Mouse (Mus musculus) lung, adult 2 months (tissue): ENCODE results near the gene T. TPM values are rescaled to one million over a fixed set of nuclear protein-coding genes. Genes with fewer than 3 reads are reported as not detected.
A peak's percentile ranks its signal among the peaks of the same experiment; 100 is the strongest.

ENCODE experiments used
- DNase-seq: peaks from one replicate; pipeline ENCODE4 v3.0.0; 2022
- H3K4me1 ChIP-seq: fragments of 200-500 bp; 2 replicates; pipeline ENCODE4 v1.6.1; 2011; ENCODE audit warnings: low read length; ENCODE audit not compliant: control insufficient read depth, insufficient read depth
- H3K4me3 ChIP-seq: fragments of 200-500 bp; replicated peaks from 2 replicates; pipeline ENCODE3; 2011; ENCODE audit warnings: low read depth, mild to moderate bottlenecking, control low read depth, low read length; ENCODE audit errors: extremely low read depth
- CTCF ChIP-seq: fragments of 200-500 bp; IDR thresholded peaks from 2 replicates; pipeline ENCODE4 v1.5.1; 2011; ENCODE audit warnings: mild to moderate bottlenecking, low read length, control low read depth; ENCODE audit not compliant: insufficient read depth
- POLR2A ChIP-seq: fragments of 200-500 bp; IDR thresholded peaks from 2 replicates; pipeline ENCODE4 v1.6.1; 2011; ENCODE audit warnings: low read depth, mild to moderate bottlenecking, control low read depth, low read length, borderline replicate concordance; ENCODE audit errors: extremely low read depth
- WGBS: fragments of 180-500 bp; shearing (Covaris S2); methylation state at CpG from one replicate; pipeline ENCODE4 v1.1.7; 2018; 5-methylcytosine and 5-hydroxymethylcytosine counted together
- polyA plus RNA-seq: library from polyadenylated mRNA; depleted of rRNA; stranded (reverse); fragments of >200 nt; gene quantifications from 2 replicates; pipeline ENCODE4 v1.2.3, GENCODE M21; 2012

The T gene
- polyA plus RNA-seq, 1 experiment, result 0.20 TPM

- no peaks in the 10 kb centered on the region for H3K4me1 ChIP-seq
- DNase-seq, result no peak
- TF ChIP-seq CTCF (no peak), POLR2A (no peak)
- H3K4me3 ChIP-seq, result no peak overlapping the region
- 31% methylated on average over 9 of the region's 9 CpGs for WGBS
These were observed 22.7 kb downstream of the T start for GRCm38 (mm10) chr17:8456856-8457460.

GRCm38 (mm10) chr17:8461568-8461967, 27.3 kb downstream of the T start:
- peak; percentile 16 for DNase-seq
- no peaks in the 10 kb centered on the region for H3K4me1 ChIP-seq

GRCm38 (mm10) chr17:8463482-8464128, 29.4 kb downstream of the T start:
- DNase-seq, result peak; percentile 32
- H3K4me1 ChIP-seq, result no peaks in the 10 kb centered on the region
- peak; percentile 87 for TF ChIP-seq CTCF
- TF ChIP-seq POLR2A, result no peak
- H3K4me3 ChIP-seq, result no peak overlapping the region
- WGBS, result 22% methylated on average over 9 of the region's 9 CpGs

More at GRCm38 (mm10) chr17:8461568-8461967, 27.3 kb downstream of the T start:
- H3K4me3 ChIP-seq, result no peak overlapping the region
- TF ChIP-seq POLR2A, result no peak
- peak; percentile 65 for TF ChIP-seq CTCF
- WGBS, result 6% methylated on average over 4 of the region's 4 CpGs

GRCm38 (mm10) chr17:8467771-8468170, 33.5 kb downstream of the T start:
- no peak overlapping the region for H3K4me3 ChIP-seq
- TF ChIP-seq POLR2A (no peak), CTCF (no peak)
- WGBS, result 81% methylated on average over 3 of the region's 3 CpGs

GRCm38 (mm10) chr17:8468716-8469344, 34.6 kb downstream of the T start:
- TF ChIP-seq CTCF (peak; percentile 64), POLR2A (no peak)
- WGBS, result 14% methylated on average over 19 of the region's 19 CpGs
- no peak overlapping the region for H3K4me3 ChIP-seq
- peak; percentile 63 for DNase-seq
- no peaks in the 10 kb centered on the region for H3K4me1 ChIP-seq

More at GRCm38 (mm10) chr17:8467771-8468170, 33.5 kb downstream of the T start:
- no peak for DNase-seq
- H3K4me1 ChIP-seq, result no peaks in the 10 kb centered on the region

GRCm38 (mm10) chr17:8478554-8478953, 44.3 kb downstream of the T start:
- Histone ChIP-seq H3K4me1 (no peaks in the 10 kb centered on the region), H3K4me3 (no peak overlapping the region)
- 73% methylated on average over 3 of the region's 3 CpGs for WGBS
- DNase-seq, result no peak
- no peak for TF ChIP-seq CTCF

GRCm38 (mm10) chr17:8479493-8480128, 45.4 kb downstream of the T start:
- no peaks in the 10 kb centered on the region for H3K4me1 ChIP-seq
- no peak for DNase-seq
- 77% methylated on average over 9 of the region's 9 CpGs for WGBS
- no peak overlapping the region for H3K4me3 ChIP-seq
- no peak for TF ChIP-seq POLR2A
- TF ChIP-seq CTCF, result no peak

- 75% methylated on average over 10 of the region's 10 CpGs for WGBS
- no peak overlapping the region for H3K4me3 ChIP-seq
- DNase-seq, result no peak
- TF ChIP-seq POLR2A (no peak), CTCF (no peak)
- H3K4me1 ChIP-seq, result no peaks in the 10 kb centered on the region
These were observed 47.6 kb downstream of the T start for GRCm38 (mm10) chr17:8481797-8482196.

- Histone ChIP-seq H3K4me1 (no peaks in the 10 kb centered on the region), H3K4me3 (no peak overlapping the region)
- 79% methylated on average over 7 of the region's 7 CpGs for WGBS
- no peak for TF ChIP-seq CTCF
- TF ChIP-seq POLR2A, result no peak
- no peak for DNase-seq
These were observed 48.7 kb downstream of the T start for GRCm38 (mm10) chr17:8482876-8483275.

- WGBS, result 50% methylated on average over 3 of the region's 3 CpGs
- TF ChIP-seq POLR2A (no peak), CTCF (no peak)
- Histone ChIP-seq H3K4me3 (no peak overlapping the region), H3K4me1 (no peaks in the 10 kb centered on the region)
- DNase-seq, result no peak
These were observed 50.0 kb downstream of the T start for GRCm38 (mm10) chr17:8484246-8484645.
